Mouse (Mus musculus) forebrain, embryonic 14.5 days (tissue): ENCODE results near the gene Clstn3. TPM values are rescaled to one million over a fixed set of nuclear protein-coding genes. Genes with fewer than 3 reads are reported as not detected.

Experiments
- ATAC-seq: fragments of 200-750 bp; cut with Nextera tagmentation; 2 replicates; pipeline ENCODE4 v1.8.0; 2017; ENCODE audit warnings: mild to moderate bottlenecking, moderate library complexity
- DNase-seq: peaks from one replicate; pipeline ENCODE4 v3.0.0-alpha.2; 2015; ENCODE audit warnings: low spot score
- H3K27ac ChIP-seq: fragments of 300-500 bp; sonication (generic); 2 replicates; pipeline ENCODE4 v1.5.1; 2014; ENCODE audit warnings: low read depth, mild to moderate bottlenecking, control low read depth, low read length, moderate library complexity
- H3K27me3 ChIP-seq: fragments of 300-500 bp; sonication (generic); replicated peaks from 2 replicates; pipeline ENCODE4 v1.6.1; 2014; ENCODE audit warnings: low read length, control low read depth, mixed read lengths; ENCODE audit not compliant: control insufficient read depth, insufficient read depth
- H3K36me3 ChIP-seq: fragments of 300-500 bp; sonication (generic); 2 replicates; pipeline ENCODE4 v1.6.1; 2014; ENCODE audit warnings: low read length, control low read depth; ENCODE audit not compliant: control insufficient read depth, insufficient read depth
- H3K4me1 ChIP-seq: fragments of 300-500 bp; sonication (generic); 2 replicates; pipeline ENCODE4 v1.6.1; 2014; ENCODE audit warnings: antibody characterized with exemption, low read length, control low read depth; ENCODE audit not compliant: control insufficient read depth, insufficient read depth
- H3K4me2 ChIP-seq: fragments of 300-500 bp; sonication (generic); 2 replicates; pipeline ENCODE4 v1.6.1; 2014; ENCODE audit warnings: mild to moderate bottlenecking, control low read depth, low read length
- H3K4me3 ChIP-seq: fragments of 300-500 bp; sonication (generic); 2 replicates; pipeline ENCODE4 v1.5.1; 2014; ENCODE audit warnings: low read depth, low read length, control low read depth
- H3K9ac ChIP-seq: fragments of 300-500 bp; sonication (generic); 2 replicates; pipeline ENCODE4 v1.6.1; 2014; ENCODE audit warnings: mild to moderate bottlenecking, low read length, control low read depth, moderate library complexity
- H3K9me3 ChIP-seq: fragments of 300-500 bp; sonication (generic); replicated peaks from 2 replicates; pipeline ENCODE4 v1.6.1; 2016; ENCODE audit warnings: low read length, control low read depth, mixed read lengths; ENCODE audit not compliant: control insufficient read depth
- WGBS: fragments of 180-500 bp; shearing (Covaris S2); extraction: QIAGEN DNeasy Blood & Tissue Kit; methylation state at CpG from one replicate; pipeline ENCODE4 v1.1.7; 2014; 5-methylcytosine and 5-hydroxymethylcytosine counted together
- polyA plus RNA-seq: library from polyadenylated mRNA; unstranded; fragments of >200 nt; fragmentation: Nextera tagmentation; extraction: Ambion mirVana; gene quantifications from 2 replicates; pipeline ENCODE4 v1.2.1, GENCODE M21; 2014

The Clstn3 gene
- polyA plus RNA-seq, 1 experiment from 2014 or later: 34.1 TPM

DNA sequence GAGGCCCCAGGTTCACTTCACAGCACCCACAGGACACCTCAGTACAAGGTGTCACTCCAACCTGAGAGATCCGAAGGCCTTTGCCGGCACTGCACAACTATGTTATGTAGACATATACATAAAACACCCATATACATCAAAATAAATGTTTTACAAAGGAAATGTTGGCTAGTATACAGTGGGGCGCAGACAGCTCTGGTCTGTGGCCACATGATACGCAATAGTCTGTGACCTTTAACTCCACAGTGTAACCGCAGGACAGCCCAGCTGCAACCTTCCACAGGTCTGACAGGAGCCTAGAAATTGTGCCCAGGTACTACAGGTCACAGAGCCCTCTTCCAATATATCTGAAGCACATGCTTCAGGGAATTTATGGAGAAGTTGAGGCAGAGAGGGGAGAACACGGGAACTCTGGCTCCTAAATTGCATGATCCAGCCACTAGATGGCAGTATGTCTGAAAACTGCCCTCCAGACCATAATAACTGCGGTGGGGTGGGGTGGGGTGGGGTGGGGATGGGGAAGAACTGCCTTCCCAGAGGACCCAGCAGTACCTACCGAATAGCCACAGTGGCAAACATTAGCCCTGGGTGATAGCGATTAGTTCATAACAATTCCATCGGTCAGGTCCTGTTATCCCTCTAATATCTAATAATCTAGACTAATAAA, 16.3 kb downstream of the Clstn3 start:
- WGBS: 73% methylated on average over 10 of the region's 10 CpGs
- no peak overlapping the region for H3K27ac ChIP-seq
- peaks cover 14% of the 10 kb centered on the region; the same call in 1 of the 2 replicates for H3K36me3 ChIP-seq
- ATAC-seq (no peak), DNase-seq (no peak)
- H3K4me1 ChIP-seq: no peaks in the 10 kb centered on the region
- H3K9me3 ChIP-seq: no peaks in the 10 kb centered on the region
- H3K9ac ChIP-seq: no peak overlapping the region
- H3K4me2 ChIP-seq: no peak overlapping the region
- no peak overlapping the region for H3K4me3 ChIP-seq
- no peaks in the 10 kb centered on the region for H3K27me3 ChIP-seq

DNA sequence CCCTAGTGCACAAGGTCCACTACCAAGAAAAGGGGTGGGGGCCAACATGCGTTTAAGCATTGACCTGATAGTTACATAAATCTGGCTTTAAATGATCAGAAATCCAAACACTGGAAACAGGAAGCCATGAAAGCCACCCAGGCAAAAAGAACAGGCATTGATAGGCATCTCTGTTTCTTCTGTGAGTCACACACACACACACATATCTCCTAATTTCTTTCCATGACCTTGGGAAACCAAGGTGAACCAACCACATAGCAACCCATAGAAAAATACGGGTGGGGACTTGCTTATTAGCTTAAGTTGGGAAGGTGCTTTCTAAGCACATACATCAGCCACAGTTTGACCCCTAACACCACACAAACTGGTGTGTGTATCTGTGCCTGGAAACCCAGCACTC, 17.2 kb downstream of the Clstn3 start:
- Histone ChIP-seq H3K9ac (no peak overlapping the region), H3K36me3 (peaks cover 14% of the 10 kb centered on the region; the same call in 1 of the 2 replicates), H3K4me3 (no peak overlapping the region), H3K4me2 (no peak overlapping the region), H3K4me1 (no peaks in the 10 kb centered on the region), H3K27ac (no peak overlapping the region), H3K27me3 (no peaks in the 10 kb centered on the region), H3K9me3 (no peaks in the 10 kb centered on the region)
- DNase-seq (no peak), ATAC-seq (no peak)
- WGBS: 84% methylated on average over 2 of the region's 2 CpGs

DNA sequence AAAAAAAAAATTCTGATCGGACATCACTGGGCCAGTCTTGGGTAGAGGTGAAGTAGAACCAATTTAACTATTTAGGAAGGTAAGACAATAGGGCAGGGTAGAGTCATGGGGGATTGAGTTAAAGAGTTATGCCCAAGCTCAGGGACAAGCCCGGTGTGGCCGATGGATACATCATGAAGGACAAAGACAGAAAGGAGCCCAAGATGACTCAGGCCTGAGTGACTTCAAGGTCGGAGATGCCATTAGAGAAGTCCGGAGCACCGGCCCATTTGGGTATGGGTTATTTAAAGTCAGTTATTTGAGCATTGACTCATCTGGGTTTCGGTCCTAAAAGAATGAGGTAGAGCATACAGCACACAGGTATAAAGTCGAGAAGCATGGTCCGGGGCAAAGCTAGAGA, 18.1 kb downstream of the Clstn3 start:
- H3K27me3 ChIP-seq: no peaks in the 10 kb centered on the region
- no peaks in the 10 kb centered on the region for H3K4me1 ChIP-seq
- WGBS: 96% methylated on average over 9 of the region's 9 CpGs
- no peak for ATAC-seq
- H3K9ac ChIP-seq: no peak overlapping the region
- H3K36me3 ChIP-seq: peaks cover 14% of the 10 kb centered on the region; the same call in 1 of the 2 replicates
- H3K4me3 ChIP-seq: no peak overlapping the region
- no peak overlapping the region for H3K4me2 ChIP-seq
- H3K27ac ChIP-seq: no peak overlapping the region
- no peak for DNase-seq
- H3K9me3 ChIP-seq: no peaks in the 10 kb centered on the region

DNA sequence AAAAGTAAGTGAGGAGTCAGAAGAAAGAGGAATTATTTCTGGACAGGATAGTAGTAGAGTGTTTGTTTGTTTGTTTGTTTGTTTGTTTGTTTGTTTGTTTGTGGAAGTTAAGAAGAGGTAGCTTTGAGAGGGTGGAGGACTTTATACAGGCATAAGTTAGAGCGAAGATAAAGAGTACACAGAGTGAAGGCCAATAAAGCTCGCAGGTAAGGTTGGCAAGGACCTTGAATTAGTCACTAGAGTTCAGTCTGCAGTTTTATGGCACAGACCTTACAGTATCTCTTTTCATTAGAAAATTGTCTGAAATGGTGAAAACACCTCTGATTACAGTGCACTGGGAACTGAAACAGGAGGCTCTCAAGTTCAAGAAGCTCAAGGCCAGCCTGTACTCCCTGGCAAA, 18.6 kb downstream of the Clstn3 start:
- Histone ChIP-seq H3K4me1 (no peaks in the 10 kb centered on the region), H3K27me3 (no peaks in the 10 kb centered on the region), H3K36me3 (peaks cover 13% of the 10 kb centered on the region; the same call in 1 of the 2 replicates), H3K4me2 (no peak overlapping the region), H3K4me3 (no peak overlapping the region), H3K9ac (no peak overlapping the region), H3K9me3 (no peaks in the 10 kb centered on the region), H3K27ac (no peak overlapping the region)
- DNase-seq (no peak), ATAC-seq (no peak)
- WGBS: 99% methylated on average over 2 of the region's 2 CpGs

DNA sequence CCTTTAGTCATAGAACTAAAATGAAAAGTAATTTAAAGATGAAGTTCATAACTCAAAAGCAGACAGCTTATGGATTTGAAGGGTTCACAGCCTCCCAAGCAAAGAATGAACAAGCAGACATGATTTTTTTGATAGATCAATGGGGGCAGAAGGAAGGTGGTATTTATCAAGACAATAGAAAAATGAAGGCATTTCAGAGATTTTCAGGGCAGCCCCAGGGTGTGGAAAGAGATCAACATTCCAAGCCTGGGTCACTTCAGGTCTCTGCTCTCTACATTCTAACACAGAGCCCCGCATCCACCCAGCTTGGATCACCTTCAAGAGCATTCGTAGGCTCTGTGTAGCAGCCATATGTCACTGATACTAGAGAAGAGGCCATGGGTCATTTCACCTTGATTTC, 21.3 kb downstream of the Clstn3 start:
- no peak for DNase-seq
- peaks cover 7% of the 10 kb centered on the region for H3K36me3 ChIP-seq
- no peaks in the 10 kb centered on the region for H3K27me3 ChIP-seq
- no peak for ATAC-seq
- H3K4me1 ChIP-seq: no peaks in the 10 kb centered on the region
- H3K9ac ChIP-seq: no peak overlapping the region
- WGBS: 96% methylated on average over 2 of the region's 2 CpGs
- no peak overlapping the region for H3K27ac ChIP-seq
- H3K4me3 ChIP-seq: no peak overlapping the region
- no peak overlapping the region for H3K4me2 ChIP-seq
- no peaks in the 10 kb centered on the region for H3K9me3 ChIP-seq

DNA sequence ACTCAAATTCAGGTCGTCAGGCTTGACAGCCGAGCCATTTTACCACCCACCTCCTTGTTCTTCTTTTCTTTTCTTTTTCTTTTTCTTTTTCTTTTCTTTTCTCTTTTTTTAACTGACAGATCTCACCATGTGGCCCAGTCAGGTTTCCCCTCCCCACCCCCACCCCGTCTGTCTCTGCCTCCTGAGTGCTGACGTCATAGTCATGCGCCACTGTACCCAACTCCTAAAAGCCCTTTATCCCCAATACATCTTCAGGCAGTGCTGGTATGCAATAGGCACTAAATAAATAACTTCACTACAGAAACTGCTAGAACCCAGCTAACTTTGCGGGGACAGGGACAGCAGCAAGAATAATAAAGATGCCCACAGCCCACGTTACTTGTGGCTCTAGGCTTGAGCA, 28.3 kb downstream of the Clstn3 start:
- no peak overlapping the region for H3K27ac ChIP-seq
- H3K4me2 ChIP-seq: no peak overlapping the region
- H3K4me3 ChIP-seq: no peak overlapping the region
- 60% methylated on average over 7 of the region's 7 CpGs for whole genome bisulfite sequencing
- H3K4me1 ChIP-seq: no peaks in the 10 kb centered on the region
- H3K9ac ChIP-seq: no peak overlapping the region
- H3K36me3 ChIP-seq: peaks cover 29% of the 10 kb centered on the region
- DNase-seq (no peak), ATAC-seq (no peak)
- H3K9me3 ChIP-seq: no peaks in the 10 kb centered on the region
- no peaks in the 10 kb centered on the region for H3K27me3 ChIP-seq

DNA sequence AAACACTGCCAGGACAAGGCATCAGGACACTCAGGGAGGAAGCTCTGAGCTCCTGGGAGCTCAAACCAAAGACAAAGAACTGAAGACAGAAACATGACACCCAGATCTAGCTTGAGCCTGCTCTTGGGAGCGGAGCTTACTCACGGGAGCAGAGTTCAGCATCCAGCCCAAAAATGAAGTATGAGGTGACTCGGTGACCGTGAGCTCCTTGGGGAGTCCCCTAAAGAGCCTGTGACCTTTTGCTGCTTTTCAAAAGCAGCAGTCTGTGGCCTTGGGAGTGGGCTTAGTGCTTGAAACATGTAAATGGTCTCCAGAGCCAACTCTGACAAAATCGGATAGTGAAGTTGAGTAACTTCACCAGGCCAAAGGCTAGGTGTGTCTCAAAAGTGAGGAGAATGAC, 29.4 kb downstream of the Clstn3 start:
- no peaks in the 10 kb centered on the region for H3K27me3 ChIP-seq
- H3K4me2 ChIP-seq: no peak overlapping the region
- DNase-seq (no peak), ATAC-seq (no peak)
- WGBS: 83% methylated on average over 5 of the region's 5 CpGs
- H3K9me3 ChIP-seq: no peaks in the 10 kb centered on the region
- H3K4me1 ChIP-seq: no peaks in the 10 kb centered on the region
- H3K9ac ChIP-seq: no peak overlapping the region
- no peak overlapping the region for H3K27ac ChIP-seq
- no peak overlapping the region for H3K4me3 ChIP-seq
- peaks cover 29% of the 10 kb centered on the region for H3K36me3 ChIP-seq

DNA sequence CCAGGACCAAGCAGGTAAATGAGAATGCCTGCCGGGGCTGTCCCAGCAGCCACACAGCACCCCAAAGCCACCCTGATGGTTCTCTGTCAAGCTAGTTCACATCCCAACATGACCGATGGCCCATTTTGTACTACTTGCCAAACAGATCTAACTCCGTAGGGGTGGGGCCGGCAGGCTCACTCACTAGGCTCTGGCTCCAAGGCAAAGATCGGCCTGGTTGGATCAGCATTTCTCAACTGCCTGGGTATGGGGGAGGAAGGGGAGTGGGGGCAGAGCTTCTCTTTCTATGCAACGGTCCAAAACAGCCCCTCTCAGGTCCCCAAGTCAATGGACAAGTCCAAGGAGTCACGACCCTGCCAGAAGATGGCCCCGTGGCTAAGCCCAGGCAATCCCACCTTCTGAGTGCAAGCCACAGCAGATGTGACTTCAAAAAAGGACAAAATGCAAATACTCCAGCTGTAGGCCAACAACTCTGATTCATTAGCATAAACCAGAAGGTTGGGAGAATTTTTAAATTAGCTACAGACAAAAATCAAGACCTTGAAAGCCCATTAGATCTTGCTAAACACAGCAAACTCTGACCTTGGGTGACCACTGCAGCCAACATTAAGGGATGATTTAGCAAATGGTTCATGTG, 30.8 kb downstream of the Clstn3 start:
- no peaks in the 10 kb centered on the region for H3K27me3 ChIP-seq
- 94% methylated on average over 8 of the region's 8 CpGs for WGBS
- no peak overlapping the region for H3K4me2 ChIP-seq
- H3K4me1 ChIP-seq: no peaks in the 10 kb centered on the region
- H3K9ac ChIP-seq: no peak overlapping the region
- H3K4me3 ChIP-seq: no peak overlapping the region
- DNase-seq (no peak), ATAC-seq (no peak)
- H3K27ac ChIP-seq: no peak overlapping the region
- peaks cover 29% of the 10 kb centered on the region for H3K36me3 ChIP-seq
- H3K9me3 ChIP-seq: no peaks in the 10 kb centered on the region

DNA sequence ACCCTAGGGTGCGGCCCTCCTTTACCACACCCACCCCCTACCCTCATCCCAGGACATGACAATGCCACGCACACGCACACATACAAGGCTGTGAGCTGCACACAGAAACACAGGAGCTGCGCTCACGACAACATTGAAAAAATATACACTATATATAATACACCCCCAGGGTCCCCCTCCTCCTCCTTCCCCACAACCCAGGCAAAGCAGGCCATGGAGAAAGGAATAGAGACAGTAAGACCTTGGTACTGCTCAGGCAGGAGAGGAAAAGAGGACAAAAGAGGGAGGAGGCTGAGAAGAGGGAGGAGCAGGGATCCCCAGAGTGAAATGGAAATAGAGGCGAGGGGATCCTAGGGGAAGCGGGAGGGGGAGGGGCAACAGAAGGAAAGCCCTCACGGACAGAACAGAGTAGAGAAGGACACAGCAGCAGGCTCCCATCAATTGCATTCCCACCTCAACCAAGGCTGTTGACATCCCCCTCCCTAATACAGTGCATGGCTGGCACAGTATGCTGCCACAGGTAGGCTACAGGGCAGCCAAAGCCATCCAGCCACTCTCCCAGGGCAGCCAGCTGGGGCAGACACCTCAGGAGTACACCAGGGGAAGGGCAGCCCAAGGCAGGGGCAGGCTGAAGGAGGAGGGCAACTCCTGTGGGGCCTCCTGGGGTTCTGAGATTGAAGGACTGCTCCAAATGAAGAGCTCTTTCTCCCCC, 33.7 kb downstream of the Clstn3 start:
- Histone ChIP-seq H3K9ac (no peak overlapping the region), H3K4me2 (no peak overlapping the region), H3K9me3 (no peaks in the 10 kb centered on the region), H3K4me1 (no peaks in the 10 kb centered on the region), H3K27ac (no peak overlapping the region), H3K4me3 (no peak overlapping the region), H3K36me3 (0 out of 2 replicates have a peak, but pooled peaks cover 11% of the 10 kb centered on the region), H3K27me3 (no peaks in the 10 kb centered on the region)
- WGBS: 48% methylated on average over 8 of the region's 8 CpGs
- DNase-seq (no peak), ATAC-seq (peak; percentile 26)
